Mouse (Mus musculus): ENCODE data around the gene Ifi204. TPM values are rescaled to one million over a fixed set of nuclear protein-coding genes. Genes with fewer than 3 reads are reported as not detected.
"Not testable (repeated sequence)": the region's sequence is repeated elsewhere in the genome, so short reads cannot be mapped to it uniquely, and the experiment has no call there.

Ifi204 gene
- total RNA-seq (2014; rRNA removed; ENCODE audit: low replicate concordance) (1.9 and 2.7 TPM in 2 replicates), polyA plus RNA-seq (2015; fragmentation: Nextera tagmentation; extraction: Ambion mirVana) (1.8 and 2.1 TPM in 2 replicates)

DNA sequence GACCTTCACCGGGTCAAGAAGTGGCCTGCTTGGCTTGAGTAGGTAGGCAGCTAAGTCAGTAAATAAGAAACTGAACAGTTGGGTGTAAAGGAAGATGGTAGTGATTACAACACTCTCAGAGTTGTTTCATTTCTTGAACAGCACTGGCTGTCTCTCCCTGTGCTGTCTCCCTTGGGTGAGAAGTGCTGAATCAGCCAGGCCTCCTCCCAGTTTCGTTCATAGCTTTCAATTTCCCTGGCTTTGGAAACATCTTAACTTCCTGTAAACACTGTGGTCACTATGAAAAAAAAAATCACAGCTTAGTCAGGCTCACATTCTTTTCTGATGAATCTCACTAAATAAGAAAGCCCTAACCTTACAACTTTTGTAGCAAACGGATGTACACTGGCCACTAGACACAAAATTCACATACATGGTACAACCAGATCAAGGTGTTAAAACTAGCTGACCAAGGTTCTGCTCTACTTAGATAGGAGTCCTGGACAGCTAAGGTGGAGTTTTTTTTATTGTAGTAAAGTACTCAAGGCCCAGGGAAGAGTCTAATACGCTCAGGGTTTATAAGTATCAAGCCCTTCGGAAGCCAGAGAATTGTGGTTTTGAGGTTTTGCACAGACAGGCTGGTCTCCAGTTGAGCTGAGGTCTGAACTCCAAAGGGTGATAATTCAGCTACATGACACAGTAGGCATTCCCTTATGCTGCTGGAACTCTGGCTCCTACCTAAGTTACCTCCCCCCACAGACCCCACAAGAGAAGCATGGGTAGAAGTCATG lies at the start of gene Ifi204:
Gene Ifi204, minus strand, starts transcription at position 96 of the 770 bp plus-strand sequence.
- H3K27ac ChIP-seq (ENCODE audit: low read depth), result peak within 1 kb of the TSS; percentile 46; the same call in 1 of the 2 replicates
- not testable (repeated sequence) for ATAC-seq (ENCODE audit: insufficient read depth, low read depth); H3K4me3 ChIP-seq (ENCODE audit: low read depth, low read length); H3K9ac ChIP-seq (replicated peaks; ENCODE audit: low read depth, low read length); H3K9me3 ChIP-seq (replicated peaks; ENCODE audit: control insufficient read depth, low read length); H3K36me3 ChIP-seq (replicated peaks; ENCODE audit: control insufficient read depth, insufficient read depth, low read length); H3K27me3 ChIP-seq (ENCODE audit: control insufficient read depth, insufficient read depth, low read length); H3K4me2 ChIP-seq (ENCODE audit: low read depth, low read length); H3K4me1 ChIP-seq (ENCODE audit: control insufficient read depth, insufficient read depth)
- 69% methylated on average over 5 of the region's 5 CpGs for WGBS
- peak; percentile 20 for DNase-seq (ENCODE audit: low spot score)

DNA sequence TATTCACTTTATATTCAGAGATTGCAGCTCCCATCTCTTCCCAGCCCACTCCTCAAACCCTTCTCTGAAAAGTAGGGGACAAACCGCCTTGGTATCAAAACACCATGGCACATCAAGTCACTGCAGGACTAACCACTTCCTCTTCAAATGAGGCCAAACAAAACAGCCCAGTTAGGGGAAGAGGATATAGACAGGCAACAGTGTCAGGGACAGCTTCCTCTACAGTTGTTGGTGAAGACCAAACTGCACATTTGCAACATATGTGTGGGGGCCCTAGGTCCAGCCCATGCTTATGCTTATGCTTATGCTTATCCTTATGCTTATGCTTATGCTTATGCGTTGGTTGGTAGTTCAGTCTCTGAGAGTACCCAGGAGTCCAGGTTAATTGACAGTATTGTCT lies 42.6 kb upstream of the Ifi204 start:
- H3K27me3 ChIP-seq (ENCODE audit: control insufficient read depth, insufficient read depth, low read length); H3K4me3 ChIP-seq (ENCODE audit: low read depth, low read length); ATAC-seq (ENCODE audit: insufficient read depth, low read depth); H3K4me2 ChIP-seq (ENCODE audit: low read depth, low read length); H3K4me1 ChIP-seq (ENCODE audit: control insufficient read depth, insufficient read depth); H3K9ac ChIP-seq (replicated peaks; ENCODE audit: low read depth, low read length); H3K9me3 ChIP-seq (replicated peaks; ENCODE audit: control insufficient read depth, low read length); DNase-seq (ENCODE audit: low spot score); H3K27ac ChIP-seq (ENCODE audit: low read depth); H3K36me3 ChIP-seq (replicated peaks; ENCODE audit: control insufficient read depth, insufficient read depth, low read length): not testable (repeated sequence)
- 57% methylated on average over 2 of the region's 2 CpGs for WGBS

DNA sequence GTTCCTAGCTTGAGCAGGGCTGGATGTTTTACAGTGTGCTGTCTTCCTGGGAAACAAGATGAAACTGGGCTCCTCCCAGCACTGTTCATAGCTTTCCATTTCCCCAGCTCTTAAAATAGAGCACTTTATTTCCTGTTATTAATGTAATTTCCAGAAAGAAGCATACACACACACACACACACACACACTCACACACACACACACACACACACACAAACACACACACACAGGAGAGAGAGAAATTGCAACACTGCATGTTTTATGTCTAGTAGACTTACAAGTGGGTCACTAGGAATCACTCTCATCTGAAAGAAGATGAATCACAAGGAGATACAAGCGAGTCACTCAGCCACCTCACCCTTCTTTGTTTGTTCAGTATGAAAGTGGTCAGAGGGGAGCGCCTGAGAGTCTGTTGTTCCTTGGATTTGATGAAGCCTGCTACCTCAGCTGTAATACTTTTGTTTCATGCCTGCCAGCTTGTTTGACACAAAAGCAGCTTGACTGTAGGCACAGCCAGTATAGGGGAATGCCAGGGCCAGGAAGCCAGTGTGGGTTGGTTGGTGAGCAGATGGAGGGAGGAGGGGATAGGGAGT lies 36.0 kb upstream of the Ifi204 start:
- not testable (repeated sequence) for H3K27me3 ChIP-seq (ENCODE audit: control insufficient read depth, insufficient read depth, low read length); H3K4me1 ChIP-seq (ENCODE audit: control insufficient read depth, insufficient read depth); H3K9me3 ChIP-seq (replicated peaks; ENCODE audit: control insufficient read depth, low read length); H3K4me2 ChIP-seq (ENCODE audit: low read depth, low read length); H3K36me3 ChIP-seq (replicated peaks; ENCODE audit: control insufficient read depth, insufficient read depth, low read length); H3K9ac ChIP-seq (replicated peaks; ENCODE audit: low read depth, low read length); DNase-seq (ENCODE audit: low spot score)
- peak overlapping the region; percentile 55; the same call in 1 of the 2 replicates for H3K27ac ChIP-seq (ENCODE audit: low read depth)
- peak overlapping the region; percentile 24 for H3K4me3 ChIP-seq (ENCODE audit: low read depth, low read length)
- WGBS, result 48% methylated on average over 2 of the region's 2 CpGs
- peak; percentile 58; the same call in 1 of the 2 replicates for ATAC-seq (ENCODE audit: insufficient read depth, low read depth)

DNA sequence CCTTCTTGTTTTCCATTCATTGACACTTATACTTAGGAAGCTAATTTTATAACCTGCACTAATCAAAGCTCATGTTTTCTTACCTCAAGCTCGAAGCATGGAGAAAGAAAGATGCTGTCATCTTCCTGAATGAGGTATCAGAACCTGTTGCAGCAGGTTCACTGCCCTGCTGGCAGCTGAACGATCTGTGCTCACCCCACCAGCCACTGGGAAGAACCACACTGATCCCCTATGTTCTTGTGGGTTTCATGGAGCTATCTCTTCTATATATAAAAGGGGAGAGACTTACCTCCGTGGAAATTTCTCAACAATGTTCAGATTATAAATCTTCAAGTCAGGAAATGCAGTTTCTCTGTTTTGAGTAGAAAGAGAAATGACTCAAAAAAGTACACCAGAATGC lies 35.5 kb upstream of the Ifi204 start:
- not testable (repeated sequence) for H3K27me3 ChIP-seq (ENCODE audit: control insufficient read depth, insufficient read depth, low read length); H3K4me1 ChIP-seq (ENCODE audit: control insufficient read depth, insufficient read depth); DNase-seq (ENCODE audit: low spot score); ATAC-seq (ENCODE audit: insufficient read depth, low read depth); H3K36me3 ChIP-seq (replicated peaks; ENCODE audit: control insufficient read depth, insufficient read depth, low read length); H3K9me3 ChIP-seq (replicated peaks; ENCODE audit: control insufficient read depth, low read length); H3K9ac ChIP-seq (replicated peaks; ENCODE audit: low read depth, low read length)
- WGBS, result 45% methylated on average over 3 of the region's 3 CpGs
- peak overlapping the region; percentile 38 for H3K4me2 ChIP-seq (ENCODE audit: low read depth, low read length)
- peak overlapping the region; percentile 53 for H3K27ac ChIP-seq (ENCODE audit: low read depth)
- H3K4me3 ChIP-seq (ENCODE audit: low read depth, low read length), result peak overlapping the region; percentile 24

DNA sequence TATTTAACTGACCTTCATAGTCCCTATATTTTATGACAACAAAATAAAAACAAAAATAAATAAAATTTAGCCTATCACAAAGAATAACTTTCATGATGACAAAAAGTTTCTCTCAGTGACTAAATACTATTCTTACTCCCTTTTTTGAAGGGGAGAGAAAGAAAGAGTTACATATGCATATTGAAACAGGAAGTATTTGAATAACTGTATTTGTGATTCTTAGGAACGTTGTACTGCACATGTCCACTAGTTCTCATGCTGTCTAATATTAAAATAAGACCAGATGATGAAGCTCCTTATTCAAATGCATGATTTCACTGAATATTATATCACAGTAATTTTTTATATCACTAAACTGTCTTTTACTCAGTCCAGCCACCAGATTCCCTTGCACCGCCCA lies 35.0 kb upstream of the Ifi204 start:
- WGBS, result 74% methylated on average over 2 of the region's 2 CpGs
- H3K27me3 ChIP-seq (ENCODE audit: control insufficient read depth, insufficient read depth, low read length), result not testable (repeated sequence)

DNA sequence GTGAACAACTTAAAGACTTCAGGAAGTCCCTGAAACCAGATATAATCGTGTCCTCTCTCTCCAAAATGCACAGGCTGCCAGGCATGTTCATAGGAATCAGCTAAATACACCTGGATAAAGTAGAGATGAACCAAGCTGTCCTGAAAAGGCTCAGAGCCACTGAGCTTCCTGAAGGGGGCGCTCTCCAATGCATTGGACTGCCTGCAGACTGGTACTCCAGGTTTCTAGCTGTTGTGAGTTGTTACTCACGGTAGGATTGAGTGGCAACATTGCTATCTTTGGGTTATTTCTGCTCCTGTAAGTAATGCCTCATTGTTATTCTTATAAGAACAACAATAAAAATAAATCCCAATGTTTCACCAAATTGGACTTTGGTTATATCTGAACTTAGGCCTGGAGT lies 6.7 kb upstream of the Ifi204 start:
- DNase-seq (ENCODE audit: low spot score); H3K27me3 ChIP-seq (ENCODE audit: control insufficient read depth, insufficient read depth, low read length); H3K4me2 ChIP-seq (ENCODE audit: low read depth, low read length); H3K9ac ChIP-seq (replicated peaks; ENCODE audit: low read depth, low read length); H3K36me3 ChIP-seq (replicated peaks; ENCODE audit: control insufficient read depth, insufficient read depth, low read length); H3K27ac ChIP-seq (ENCODE audit: low read depth); H3K9me3 ChIP-seq (replicated peaks; ENCODE audit: control insufficient read depth, low read length); H3K4me1 ChIP-seq (ENCODE audit: control insufficient read depth, insufficient read depth); ATAC-seq (ENCODE audit: insufficient read depth, low read depth); H3K4me3 ChIP-seq (ENCODE audit: low read depth, low read length): not testable (repeated sequence)
- WGBS, result 51% methylated on average over 2 of the region's 3 CpGs

More for the DNA sequence above, 35.0 kb upstream of the Ifi204 start:
- not testable (repeated sequence) for DNase-seq (ENCODE audit: low spot score); H3K9ac ChIP-seq (replicated peaks; ENCODE audit: low read depth, low read length); H3K9me3 ChIP-seq (replicated peaks; ENCODE audit: control insufficient read depth, low read length); ATAC-seq (ENCODE audit: insufficient read depth, low read depth); H3K36me3 ChIP-seq (replicated peaks; ENCODE audit: control insufficient read depth, insufficient read depth, low read length); H3K4me1 ChIP-seq (ENCODE audit: control insufficient read depth, insufficient read depth)
- Histone ChIP-seq H3K4me2 (ENCODE audit: low read depth, low read length) (peak overlapping the region; percentile 38), H3K27ac (ENCODE audit: low read depth) (peak overlapping the region; percentile 53; the same call in 1 of the 2 replicates), H3K4me3 (ENCODE audit: low read depth, low read length) (peak overlapping the region; percentile 24; the same call in 1 of the 2 replicates)

DNA sequence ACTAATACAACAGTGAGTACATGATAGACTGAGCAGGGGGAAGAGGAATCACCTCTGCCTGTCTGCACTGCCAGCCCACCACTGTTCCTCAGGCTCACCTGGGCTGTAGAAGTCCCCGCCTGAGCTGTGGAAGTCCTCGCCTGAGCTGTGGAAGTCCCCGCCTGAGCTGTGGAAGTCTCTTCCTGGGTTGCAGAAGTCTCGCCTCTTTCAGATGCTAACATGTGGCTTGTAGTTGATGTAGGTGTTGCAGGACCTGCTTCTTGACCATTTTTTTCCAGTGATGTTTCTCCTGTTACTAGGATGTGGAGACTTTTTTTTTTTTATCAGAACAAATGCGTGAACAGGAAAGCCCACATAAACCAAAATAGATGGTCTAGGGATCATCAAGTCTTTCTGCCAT lies 6.7 kb downstream of the Ifi204 start:
- not testable (repeated sequence) for H3K36me3 ChIP-seq (replicated peaks; ENCODE audit: control insufficient read depth, insufficient read depth, low read length); H3K9me3 ChIP-seq (replicated peaks; ENCODE audit: control insufficient read depth, low read length); H3K9ac ChIP-seq (replicated peaks; ENCODE audit: low read depth, low read length); H3K4me2 ChIP-seq (ENCODE audit: low read depth, low read length); H3K4me1 ChIP-seq (ENCODE audit: control insufficient read depth, insufficient read depth); H3K27me3 ChIP-seq (ENCODE audit: control insufficient read depth, insufficient read depth, low read length); H3K27ac ChIP-seq (ENCODE audit: low read depth); DNase-seq (ENCODE audit: low spot score); H3K4me3 ChIP-seq (ENCODE audit: low read depth, low read length); ATAC-seq (ENCODE audit: insufficient read depth, low read depth)
- 80% methylated on average over 4 of the region's 5 CpGs for WGBS
